Mouse (Mus musculus) heart, postnatal 14 days (tissue): ENCODE measurements around the gene 5730596B20Rik. TPM values are rescaled to one million over a fixed set of nuclear protein-coding genes. Genes with fewer than 3 reads are reported as not detected.

Experiments
- microRNA-seq, 2 experiments: library from miRNA; unstranded; fragments of <30 nt; microRNA quantifications; one replicate each; pipeline ENCODE4 v1.2.0; 2021 to 2022
- total RNA-seq, 2 experiments: library from RNA; stranded (reverse); gene quantifications; 2 replicates each; pipeline ENCODE4 v1.2.3; 2021

Gene 5730596B20Rik
- total RNA-seq, 2 experiments from 2014 or later = 0.17 to 0.20 TPM

Small RNA genes lying within 50 kb of the gene (microRNA-seq; reads per million reads assigned to microRNA genes)
- 3.6 to 76.3 reads per million in 2 experiments for gene Mir196b

Other genes starting within 250 kb of the 5730596B20Rik start
- 10 to 100 TPM in 1 of 2 experiments, 1 to 10 TPM in 1; 7.3 to 10.4 TPM for gene Skap2, start 164.9 kb upstream of the 5730596B20Rik start, total RNA-seq
- gene Hoxa1, start 19.2 kb upstream of the 5730596B20Rik start, total RNA-seq = under 1 TPM; 0.15 to 0.22 TPM
- gene Hoxa2, start 12.7 kb upstream of the 5730596B20Rik start, total RNA-seq = under 1 TPM; 0.24 to 0.76 TPM
- under 1 TPM; 0.44 to 0.62 TPM for gene Hoxa4, start 14.3 kb downstream of the 5730596B20Rik start, total RNA-seq
- gene Hoxa5, start 27.1 kb downstream of the 5730596B20Rik start, total RNA-seq = 1 to 10 TPM; 1.4 to 2.1 TPM
- gene Hoxa6, start 31.2 kb downstream of the 5730596B20Rik start, total RNA-seq = not detected
- 1 to 10 TPM; 1.2 TPM for gene Hoxa3, start 35.8 kb downstream of the 5730596B20Rik start, total RNA-seq
- gene Gm28308, start 35.8 kb downstream of the 5730596B20Rik start, total RNA-seq = not detected
- gene Hoxa7, start 44.4 kb downstream of the 5730596B20Rik start, total RNA-seq = under 1 TPM; 0.17 to 0.29 TPM
- not detected for gene Hoxa9, start 53.6 kb downstream of the 5730596B20Rik start, total RNA-seq
- gene Hoxa10, start 63.4 kb downstream of the 5730596B20Rik start, total RNA-seq = not detected
- not detected for gene Hoxa11, start 68.3 kb downstream of the 5730596B20Rik start, total RNA-seq
- not detected for gene Hoxa13, start 83.4 kb downstream of the 5730596B20Rik start, total RNA-seq
- gene Evx1, start 136.0 kb downstream of the 5730596B20Rik start, total RNA-seq = not detected